Mouse (Mus musculus): ENCODE measurements at regions not wholly inside any gene's neighbourhood (a gene's known extent, or its start where the extent isn't known, plus 50 kb on each side); places are given as distances from the start of the nearest gene placed in this dataset.

DNA sequence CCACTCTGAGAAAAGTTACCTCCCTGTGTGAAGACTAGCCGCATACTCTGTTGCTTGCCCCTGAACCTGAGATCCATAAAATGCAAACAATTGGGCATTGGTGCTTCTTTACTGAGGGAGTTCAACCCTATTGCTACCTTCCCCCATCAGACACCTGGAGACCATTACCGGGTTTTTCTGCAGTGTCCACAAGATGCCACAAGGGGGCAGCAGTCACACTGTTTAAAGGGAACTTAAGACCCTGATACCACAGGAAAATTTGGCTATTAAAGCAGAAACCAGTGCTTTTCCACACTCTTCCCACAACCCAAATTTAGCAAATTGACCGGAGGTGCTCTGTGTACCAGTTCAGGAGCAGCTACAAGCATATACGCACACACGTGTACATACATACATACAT, 78.0 kb upstream of the Fzd10 start:
- no peaks in the 10 kb centered on the region for H3K36me3 ChIP-seq (ENCODE audit: control insufficient read depth, insufficient read depth, low read length)
- no peak overlapping the region for H3K4me2 ChIP-seq (ENCODE audit: low read length)
- no peak overlapping the region for H3K4me3 ChIP-seq (ENCODE audit: low read depth, low read length)
- ATAC-seq: no peak
- no peak overlapping the region for H3K27ac ChIP-seq (ENCODE audit: low read length)
- no peaks in the 10 kb centered on the region for H3K9me3 ChIP-seq (replicated peaks; ENCODE audit: control insufficient read depth, low read length, poor library complexity, severe bottlenecking)
- H3K9ac ChIP-seq (ENCODE audit: low read depth, low read length): no peak overlapping the region
- peaks cover 8% of the 10 kb centered on the region for H3K4me1 ChIP-seq (ENCODE audit: control insufficient read depth, insufficient read depth, low read length)
- 36% methylated on average over 5 of the region's 5 CpGs for WGBS
- H3K27me3 ChIP-seq (ENCODE audit: control insufficient read depth, insufficient read depth, low read depth, low read length): 0 out of 2 replicates have a peak, but pooled peaks cover 2% of the 10 kb centered on the region

GRCm38 (mm10) chr5:128517336-128517735, 83.3 kb upstream of the Fzd10 start:
- no peak overlapping the region for H3K4me2 ChIP-seq (ENCODE audit: low read length)
- peaks cover 2% of the 10 kb centered on the region; the same call in 1 of the 2 replicates for H3K27me3 ChIP-seq (ENCODE audit: control insufficient read depth, insufficient read depth, low read depth, low read length)
- H3K9ac ChIP-seq (ENCODE audit: low read depth, low read length): no peak overlapping the region
- H3K27ac ChIP-seq (ENCODE audit: low read length): no peak overlapping the region
- ATAC-seq: no peak
- H3K4me3 ChIP-seq (ENCODE audit: low read depth, low read length): no peak overlapping the region
- 63% methylated on average over 8 of the region's 8 CpGs for WGBS
- H3K9me3 ChIP-seq (replicated peaks; ENCODE audit: control insufficient read depth, low read length, poor library complexity, severe bottlenecking): no peaks in the 10 kb centered on the region
- H3K4me1 ChIP-seq (ENCODE audit: control insufficient read depth, insufficient read depth, low read length): no peaks in the 10 kb centered on the region
- H3K36me3 ChIP-seq (ENCODE audit: control insufficient read depth, insufficient read depth, low read length): no peaks in the 10 kb centered on the region

DNA sequence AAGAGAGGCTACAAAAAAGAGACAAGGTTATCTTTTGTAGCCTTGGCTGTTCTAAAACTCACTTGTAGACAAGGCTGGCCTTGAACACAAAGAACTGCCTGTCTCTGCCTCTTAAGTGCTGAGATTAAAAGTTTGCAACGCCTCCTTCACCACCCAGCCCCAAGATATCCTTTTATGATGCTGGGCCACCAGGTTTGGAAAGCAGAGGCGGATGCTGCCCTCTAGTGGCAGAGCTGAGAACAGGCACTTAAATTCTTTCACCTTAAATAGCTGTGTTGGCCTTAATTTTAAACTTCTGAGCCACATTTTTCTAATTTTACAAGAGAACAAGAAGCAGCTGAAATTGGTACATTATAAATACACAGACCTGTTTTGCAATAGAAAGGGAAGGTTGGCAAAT, 82.5 kb upstream of the Tmem132d start:
- peaks cover 2% of the 10 kb centered on the region; the same call in 1 of the 2 replicates for H3K27me3 ChIP-seq (ENCODE audit: control insufficient read depth, insufficient read depth, low read depth, low read length)
- H3K9ac ChIP-seq (ENCODE audit: low read depth, low read length): no peak overlapping the region
- H3K9me3 ChIP-seq (replicated peaks; ENCODE audit: control insufficient read depth, low read length, poor library complexity, severe bottlenecking): no peaks in the 10 kb centered on the region
- H3K4me2 ChIP-seq (ENCODE audit: low read length): no peak overlapping the region
- H3K4me1 ChIP-seq (ENCODE audit: control insufficient read depth, insufficient read depth, low read length): no peaks in the 10 kb centered on the region
- H3K27ac ChIP-seq (ENCODE audit: low read length): no peak overlapping the region
- no peak for ATAC-seq
- 5% methylated on average over 2 of the region's 2 CpGs for WGBS
- H3K4me3 ChIP-seq (ENCODE audit: low read depth, low read length): no peak overlapping the region
- no peaks in the 10 kb centered on the region for H3K36me3 ChIP-seq (ENCODE audit: control insufficient read depth, insufficient read depth, low read length)

- H3K9me3 ChIP-seq (replicated peaks; ENCODE audit: control insufficient read depth, low read length, poor library complexity, severe bottlenecking): no peaks in the 10 kb centered on the region
- H3K36me3 ChIP-seq (ENCODE audit: control insufficient read depth, insufficient read depth, low read length): no peaks in the 10 kb centered on the region
- no peak for ATAC-seq
- H3K4me1 ChIP-seq (ENCODE audit: control insufficient read depth, insufficient read depth, low read length): no peaks in the 10 kb centered on the region
- no peak overlapping the region for H3K27ac ChIP-seq (ENCODE audit: low read length)
- H3K4me3 ChIP-seq (ENCODE audit: low read depth, low read length): no peak overlapping the region
- WGBS: 63% methylated on average over 14 of the region's 14 CpGs
- no peaks in the 10 kb centered on the region; the same call in 1 of the 2 replicates for H3K27me3 ChIP-seq (ENCODE audit: control insufficient read depth, insufficient read depth, low read depth, low read length)
- H3K9ac ChIP-seq (ENCODE audit: low read depth, low read length): no peak overlapping the region
- H3K4me2 ChIP-seq (ENCODE audit: low read length): no peak overlapping the region
Observed at GRCm38 (mm10) chr5:128513261-128513660, 80.4 kb upstream of the Tmem132d start.

- Histone ChIP-seq H3K4me1 (ENCODE audit: control insufficient read depth, insufficient read depth, low read length) (no peaks in the 10 kb centered on the region), H3K27me3 (ENCODE audit: control insufficient read depth, insufficient read depth, low read depth, low read length) (no peaks in the 10 kb centered on the region; the same call in 1 of the 2 replicates), H3K27ac (ENCODE audit: low read length) (no peak overlapping the region), H3K9ac (ENCODE audit: low read depth, low read length) (no peak overlapping the region), H3K4me2 (ENCODE audit: low read length) (no peak overlapping the region), H3K4me3 (ENCODE audit: low read depth, low read length) (no peak overlapping the region), H3K9me3 (replicated peaks; ENCODE audit: control insufficient read depth, low read length, poor library complexity, severe bottlenecking) (no peaks in the 10 kb centered on the region), H3K36me3 (ENCODE audit: control insufficient read depth, insufficient read depth, low read length) (no peaks in the 10 kb centered on the region)
- no peak for ATAC-seq
- 90% methylated on average over 9 of the region's 9 CpGs for WGBS
Observed at GRCm38 (mm10) chr5:128512606-128513005, 79.7 kb upstream of the Tmem132d start.

DNA sequence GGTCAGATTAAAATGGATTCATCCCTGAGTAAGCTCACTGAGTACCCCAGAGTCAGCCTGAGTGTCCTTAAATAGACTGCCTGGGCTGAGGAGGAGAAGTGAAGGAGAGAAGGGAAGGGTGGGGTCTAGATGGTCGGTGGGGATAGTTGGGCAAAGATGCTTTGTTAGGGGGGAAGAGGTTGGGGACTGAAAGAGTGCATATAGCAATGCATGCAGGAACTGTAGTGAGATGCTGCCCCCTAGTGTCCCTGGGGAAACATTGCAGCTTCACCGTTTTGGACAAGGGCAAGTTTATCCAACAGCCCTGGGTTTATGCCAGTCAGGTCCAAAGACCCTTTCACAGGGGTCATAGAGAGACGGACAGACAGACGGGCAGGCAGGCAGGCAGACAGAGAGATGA, 71.6 kb upstream of the Tmem132d start:
- no peaks in the 10 kb centered on the region for H3K36me3 ChIP-seq (ENCODE audit: control insufficient read depth, insufficient read depth, low read length)
- no peaks in the 10 kb centered on the region for H3K27me3 ChIP-seq (ENCODE audit: control insufficient read depth, insufficient read depth, low read depth, low read length)
- no peak overlapping the region for H3K4me3 ChIP-seq (ENCODE audit: low read depth, low read length)
- WGBS: 6% methylated on average over 4 of the region's 4 CpGs
- ATAC-seq: no peak
- H3K27ac ChIP-seq (ENCODE audit: low read length): no peak overlapping the region
- no peak overlapping the region for H3K9ac ChIP-seq (ENCODE audit: low read depth, low read length)
- no peaks in the 10 kb centered on the region; the same call in 1 of the 2 replicates for H3K9me3 ChIP-seq (replicated peaks; ENCODE audit: control insufficient read depth, low read length, poor library complexity, severe bottlenecking)
- H3K4me2 ChIP-seq (ENCODE audit: low read length): no peak overlapping the region
- no peaks in the 10 kb centered on the region for H3K4me1 ChIP-seq (ENCODE audit: control insufficient read depth, insufficient read depth, low read length)

- 60% methylated on average over 9 of the region's 9 CpGs for WGBS
- no peak for ATAC-seq
Observed at GRCm38 (mm10) chr5:128499488-128499887, 66.6 kb upstream of the Tmem132d start.

GRCm38 (mm10) chr5:128499033-128499432, 66.2 kb upstream of the Tmem132d start:
- H3K4me2 ChIP-seq (ENCODE audit: low read length): no peak overlapping the region
- H3K27ac ChIP-seq (ENCODE audit: low read length): no peak overlapping the region
- 43% methylated on average over 5 of the region's 5 CpGs for WGBS
- H3K4me3 ChIP-seq (ENCODE audit: low read depth, low read length): no peak overlapping the region
- H3K9ac ChIP-seq (ENCODE audit: low read depth, low read length): no peak overlapping the region
- ATAC-seq: no peak
- H3K9me3 ChIP-seq (replicated peaks; ENCODE audit: control insufficient read depth, low read length, poor library complexity, severe bottlenecking): no peaks in the 10 kb centered on the region
- H3K36me3 ChIP-seq (ENCODE audit: control insufficient read depth, insufficient read depth, low read length): no peaks in the 10 kb centered on the region
- no peaks in the 10 kb centered on the region for H3K27me3 ChIP-seq (ENCODE audit: control insufficient read depth, insufficient read depth, low read depth, low read length)
- H3K4me1 ChIP-seq (ENCODE audit: control insufficient read depth, insufficient read depth, low read length): no peaks in the 10 kb centered on the region

More at GRCm38 (mm10) chr5:128499488-128499887, 66.6 kb upstream of the Tmem132d start:
- H3K4me1 ChIP-seq (ENCODE audit: control insufficient read depth, insufficient read depth, low read length): no peaks in the 10 kb centered on the region
- no peaks in the 10 kb centered on the region for H3K36me3 ChIP-seq (ENCODE audit: control insufficient read depth, insufficient read depth, low read length)
- H3K27ac ChIP-seq (ENCODE audit: low read length): no peak overlapping the region
- no peaks in the 10 kb centered on the region for H3K9me3 ChIP-seq (replicated peaks; ENCODE audit: control insufficient read depth, low read length, poor library complexity, severe bottlenecking)
- H3K4me3 ChIP-seq (ENCODE audit: low read depth, low read length): no peak overlapping the region
- H3K4me2 ChIP-seq (ENCODE audit: low read length): no peak overlapping the region
- no peak overlapping the region for H3K9ac ChIP-seq (ENCODE audit: low read depth, low read length)
- H3K27me3 ChIP-seq (ENCODE audit: control insufficient read depth, insufficient read depth, low read depth, low read length): no peaks in the 10 kb centered on the region

DNA sequence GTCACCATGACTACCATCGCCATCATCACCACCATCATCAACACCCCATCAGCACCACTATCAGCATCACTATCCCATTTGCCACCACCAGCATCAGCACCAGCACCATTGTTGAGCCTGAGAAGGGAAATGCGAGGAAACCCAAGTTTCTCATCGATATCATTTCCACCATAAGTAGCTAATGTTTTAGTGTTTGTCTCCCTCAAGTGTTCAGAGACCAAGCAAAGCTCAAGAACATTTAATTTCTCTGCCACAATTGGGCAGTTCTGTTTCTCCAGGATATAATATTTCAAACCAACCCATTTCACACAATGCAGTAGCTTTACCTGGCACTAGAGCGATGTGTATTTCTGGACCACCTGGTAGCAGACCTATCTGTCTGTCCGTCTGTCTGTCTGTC, 59.7 kb upstream of the Tmem132d start:
- H3K9me3 ChIP-seq (replicated peaks; ENCODE audit: control insufficient read depth, low read length, poor library complexity, severe bottlenecking): no peaks in the 10 kb centered on the region
- H3K4me1 ChIP-seq (ENCODE audit: control insufficient read depth, insufficient read depth, low read length): no peaks in the 10 kb centered on the region
- no peak overlapping the region for H3K9ac ChIP-seq (ENCODE audit: low read depth, low read length)
- no peak overlapping the region for H3K4me3 ChIP-seq (ENCODE audit: low read depth, low read length)
- no peak overlapping the region for H3K4me2 ChIP-seq (ENCODE audit: low read length)
- H3K36me3 ChIP-seq (ENCODE audit: control insufficient read depth, insufficient read depth, low read length): no peaks in the 10 kb centered on the region
- H3K27ac ChIP-seq (ENCODE audit: low read length): no peak overlapping the region
- H3K27me3 ChIP-seq (ENCODE audit: control insufficient read depth, insufficient read depth, low read depth, low read length): no peaks in the 10 kb centered on the region
- ATAC-seq: no peak
- WGBS: 88% methylated on average over 5 of the region's 5 CpGs
